Mouse (Mus musculus): ENCODE data around the gene Ppfia3. TPM values are rescaled to one million over a fixed set of nuclear protein-coding genes. Genes with fewer than 3 reads are reported as not detected.
A peak's percentile ranks its signal among the peaks of the same experiment; 100 is the strongest.

Gene Ppfia3
- polyA plus RNA-seq, 1 experiment from 2014 or later, result 28.5 TPM

GRCm38 (mm10) chr7:45333431-45333982 lies 33.3 kb downstream of the Ppfia3 start, which contains the start of gene Trpm4:
TSS of gene Trpm4 (minus strand) at chr7:45333780.
- Histone ChIP-seq H3K4me1 (ENCODE audit: control insufficient read depth, insufficient read depth, low read length) (peaks cover 12% of the 10 kb centered on the region), H3K27ac (ENCODE audit: low read length) (peak within 1 kb of the TSS; percentile 57), H3K4me3 (ENCODE audit: low read depth, low read length) (peak within 1 kb of the TSS; percentile 62), H3K36me3 (ENCODE audit: control insufficient read depth, insufficient read depth, low read length) (no peaks in the 10 kb centered on the region), H3K27me3 (ENCODE audit: control insufficient read depth, insufficient read depth, low read depth, low read length) (peaks cover 5% of the 10 kb centered on the region; the same call in 1 of the 2 replicates), H3K4me2 (ENCODE audit: low read length) (peak within 1 kb of the TSS; percentile 90), H3K9ac (ENCODE audit: low read depth, low read length) (peak within 1 kb of the TSS; percentile 78), H3K9me3 (replicated peaks; ENCODE audit: control insufficient read depth, low read length, poor library complexity, severe bottlenecking) (no peaks in the 10 kb centered on the region)
- ATAC-seq, result peak; percentile 68
- under 1% methylated on average over 37 of the region's 38 CpGs for WGBS

- Histone ChIP-seq H3K4me1 (ENCODE audit: control insufficient read depth, insufficient read depth, low read length) (peaks cover 12% of the 10 kb centered on the region), H3K27me3 (ENCODE audit: control insufficient read depth, insufficient read depth, low read depth, low read length) (peaks cover 3% of the 10 kb centered on the region; the same call in 1 of the 2 replicates), H3K9ac (ENCODE audit: low read depth, low read length) (peak overlapping the region; percentile 78), H3K36me3 (ENCODE audit: control insufficient read depth, insufficient read depth, low read length) (no peaks in the 10 kb centered on the region), H3K4me3 (ENCODE audit: low read depth, low read length) (peak overlapping the region; percentile 62), H3K27ac (ENCODE audit: low read length) (peak overlapping the region; percentile 57; the same call in 1 of the 2 replicates), H3K4me2 (ENCODE audit: low read length) (peak overlapping the region; percentile 90), H3K9me3 (replicated peaks; ENCODE audit: control insufficient read depth, low read length, poor library complexity, severe bottlenecking) (no peaks in the 10 kb centered on the region)
- WGBS, result 4% methylated on average over 22 of the region's 22 CpGs
- peak; percentile 74 for ATAC-seq
These were observed 34.0 kb downstream of the Ppfia3 start for GRCm38 (mm10) chr7:45332685-45333425.

GRCm38 (mm10) chr7:45331502-45331901 lies 35.3 kb downstream of the Ppfia3 start:
- H3K27ac ChIP-seq (ENCODE audit: low read length), result no peak overlapping the region
- 78% methylated on average over 6 of the region's 6 CpGs for WGBS
- H3K9me3 ChIP-seq (replicated peaks; ENCODE audit: control insufficient read depth, low read length, poor library complexity, severe bottlenecking), result no peaks in the 10 kb centered on the region
- no peaks in the 10 kb centered on the region for H3K27me3 ChIP-seq (ENCODE audit: control insufficient read depth, insufficient read depth, low read depth, low read length)
- peaks cover 12% of the 10 kb centered on the region for H3K4me1 ChIP-seq (ENCODE audit: control insufficient read depth, insufficient read depth, low read length)
- H3K4me3 ChIP-seq (ENCODE audit: low read depth, low read length), result no peak overlapping the region
- peaks cover under 1% of the 10 kb centered on the region; the same call in 1 of the 2 replicates for H3K36me3 ChIP-seq (ENCODE audit: control insufficient read depth, insufficient read depth, low read length)
- H3K9ac ChIP-seq (ENCODE audit: low read depth, low read length), result no peak overlapping the region
- no peak for ATAC-seq
- no peak overlapping the region for H3K4me2 ChIP-seq (ENCODE audit: low read length)

GRCm38 (mm10) chr7:45328841-45329475 lies 37.9 kb downstream of the Ppfia3 start:
- H3K36me3 ChIP-seq (ENCODE audit: control insufficient read depth, insufficient read depth, low read length), result peaks cover 7% of the 10 kb centered on the region; the same call in 1 of the 2 replicates
- peaks cover 12% of the 10 kb centered on the region for H3K4me1 ChIP-seq (ENCODE audit: control insufficient read depth, insufficient read depth, low read length)
- H3K4me3 ChIP-seq (ENCODE audit: low read depth, low read length), result no peak overlapping the region
- no peak overlapping the region for H3K9ac ChIP-seq (ENCODE audit: low read depth, low read length)
- no peaks in the 10 kb centered on the region for H3K9me3 ChIP-seq (replicated peaks; ENCODE audit: control insufficient read depth, low read length, poor library complexity, severe bottlenecking)
- H3K4me2 ChIP-seq (ENCODE audit: low read length), result no peak overlapping the region
- WGBS, result 81% methylated on average over 13 of the region's 13 CpGs
- no peaks in the 10 kb centered on the region for H3K27me3 ChIP-seq (ENCODE audit: control insufficient read depth, insufficient read depth, low read depth, low read length)
- ATAC-seq, result no peak
- H3K27ac ChIP-seq (ENCODE audit: low read length), result no peak overlapping the region

GRCm38 (mm10) chr7:45325800-45326199 lies 41.0 kb downstream of the Ppfia3 start:
- Histone ChIP-seq H3K27ac (ENCODE audit: low read length) (no peak overlapping the region), H3K27me3 (ENCODE audit: control insufficient read depth, insufficient read depth, low read depth, low read length) (no peaks in the 10 kb centered on the region), H3K36me3 (ENCODE audit: control insufficient read depth, insufficient read depth, low read length) (peaks cover 7% of the 10 kb centered on the region; the same call in 1 of the 2 replicates), H3K9ac (ENCODE audit: low read depth, low read length) (no peak overlapping the region), H3K4me3 (ENCODE audit: low read depth, low read length) (no peak overlapping the region), H3K4me2 (ENCODE audit: low read length) (no peak overlapping the region), H3K9me3 (replicated peaks; ENCODE audit: control insufficient read depth, low read length, poor library complexity, severe bottlenecking) (no peaks in the 10 kb centered on the region), H3K4me1 (ENCODE audit: control insufficient read depth, insufficient read depth, low read length) (no peaks in the 10 kb centered on the region)
- ATAC-seq, result no peak

- Histone ChIP-seq H3K4me3 (ENCODE audit: low read depth, low read length) (no peak overlapping the region), H3K27ac (ENCODE audit: low read length) (no peak overlapping the region), H3K4me2 (ENCODE audit: low read length) (no peak overlapping the region), H3K36me3 (ENCODE audit: control insufficient read depth, insufficient read depth, low read length) (peaks cover 9% of the 10 kb centered on the region; the same call in 1 of the 2 replicates), H3K9me3 (replicated peaks; ENCODE audit: control insufficient read depth, low read length, poor library complexity, severe bottlenecking) (no peaks in the 10 kb centered on the region), H3K27me3 (ENCODE audit: control insufficient read depth, insufficient read depth, low read depth, low read length) (no peaks in the 10 kb centered on the region), H3K4me1 (ENCODE audit: control insufficient read depth, insufficient read depth, low read length) (no peaks in the 10 kb centered on the region), H3K9ac (ENCODE audit: low read depth, low read length) (no peak overlapping the region)
- ATAC-seq, result no peak
- WGBS, result 97% methylated on average over 5 of the region's 5 CpGs
These were observed 43.8 kb downstream of the Ppfia3 start for GRCm38 (mm10) chr7:45323069-45323468.

- Histone ChIP-seq H3K27ac (ENCODE audit: low read length) (no peak overlapping the region), H3K36me3 (ENCODE audit: control insufficient read depth, insufficient read depth, low read length) (peaks cover 11% of the 10 kb centered on the region; the same call in 1 of the 2 replicates), H3K4me3 (ENCODE audit: low read depth, low read length) (no peak overlapping the region), H3K9me3 (replicated peaks; ENCODE audit: control insufficient read depth, low read length, poor library complexity, severe bottlenecking) (no peaks in the 10 kb centered on the region), H3K9ac (ENCODE audit: low read depth, low read length) (no peak overlapping the region), H3K4me2 (ENCODE audit: low read length) (no peak overlapping the region), H3K4me1 (ENCODE audit: control insufficient read depth, insufficient read depth, low read length) (no peaks in the 10 kb centered on the region), H3K27me3 (ENCODE audit: control insufficient read depth, insufficient read depth, low read depth, low read length) (no peaks in the 10 kb centered on the region)
- no peak for ATAC-seq
- WGBS, result 84% methylated on average over 4 of the region's 4 CpGs
These were observed 44.6 kb downstream of the Ppfia3 start for GRCm38 (mm10) chr7:45322245-45322644.

- no peak overlapping the region for H3K4me2 ChIP-seq (ENCODE audit: low read length)
- H3K9ac ChIP-seq (ENCODE audit: low read depth, low read length), result no peak overlapping the region
- ATAC-seq, result no peak
- H3K27me3 ChIP-seq (ENCODE audit: control insufficient read depth, insufficient read depth, low read depth, low read length), result no peaks in the 10 kb centered on the region
- H3K9me3 ChIP-seq (replicated peaks; ENCODE audit: control insufficient read depth, low read length, poor library complexity, severe bottlenecking), result no peaks in the 10 kb centered on the region
- no peak overlapping the region for H3K27ac ChIP-seq (ENCODE audit: low read length)
- WGBS, result 92% methylated on average over 14 of the region's 14 CpGs
- peaks cover 2% of the 10 kb centered on the region; the same call in 1 of the 2 replicates for H3K4me1 ChIP-seq (ENCODE audit: control insufficient read depth, insufficient read depth, low read length)
- peaks cover 6% of the 10 kb centered on the region for H3K36me3 ChIP-seq (ENCODE audit: control insufficient read depth, insufficient read depth, low read length)
- no peak overlapping the region for H3K4me3 ChIP-seq (ENCODE audit: low read depth, low read length)
These were observed 50.3 kb downstream of the Ppfia3 start for GRCm38 (mm10) chr7:45316536-45316935.

All from midbrain, embryonic 16.5 days (tissue).